Mouse (Mus musculus) E14TG2a.4 (cell line): ENCODE results near the gene Adamtsl1.

Experiments
- H3K27me3 ChIP-seq: 2 replicates; pipeline ENCODE4 v1.6.1; 2014; ENCODE audit warnings: low read length, control low read depth; ENCODE audit not compliant: insufficient read depth
- H3K36me3 ChIP-seq: 2 replicates; pipeline ENCODE4 v1.6.1; 2014; ENCODE audit warnings: low read length, control low read depth; ENCODE audit not compliant: insufficient read depth
- H3K4me1 ChIP-seq: replicated peaks from 2 replicates; pipeline ENCODE4 v1.6.1; 2014; ENCODE audit warnings: low read depth, low read length, control low read depth
- H3K4me3 ChIP-seq: replicated peaks from 2 replicates; pipeline ENCODE4 v1.5.1; 2014; ENCODE audit warnings: mild to moderate bottlenecking, low read length
- H3K9me3 ChIP-seq: 2 replicates; pipeline ENCODE4 v1.6.1; 2014; ENCODE audit warnings: low read length, control low read depth
- CTCF ChIP-seq: conservative IDR thresholded peaks from 2 replicates; pipeline ENCODE4 v1.5.1; 2014; ENCODE audit warnings: low read length
- NANOG ChIP-seq: IDR thresholded peaks from 2 replicates; pipeline ENCODE4 v1.6.1; 2014; ENCODE audit warnings: borderline replicate concordance, low read length, mixed read lengths
- POU5F1 ChIP-seq: IDR thresholded peaks from 2 replicates; pipeline ENCODE4 v1.6.1; 2014; ENCODE audit warnings: low read length, borderline replicate concordance

Gene Adamtsl1

GRCm38 (mm10) chr4:86108325-86108724 lies 594.4 kb downstream of the Adamtsl1 start:
- Histone ChIP-seq H3K36me3 (no peaks in the 10 kb centered on the region), H3K4me1 (no peaks in the 10 kb centered on the region), H3K4me3 (no peak overlapping the region), H3K27me3 (no peaks in the 10 kb centered on the region), H3K9me3 (no peaks in the 10 kb centered on the region)
- TF ChIP-seq NANOG (no peak), POU5F1 (no peak), CTCF (no peak)

- TF ChIP-seq CTCF (no peak), NANOG (no peak), POU5F1 (no peak)
- H3K4me1 ChIP-seq, result no peaks in the 10 kb centered on the region
- no peak overlapping the region for H3K4me3 ChIP-seq
- H3K27me3 ChIP-seq, result no peaks in the 10 kb centered on the region
- peaks cover 9% of the 10 kb centered on the region; the same call in 1 of the 2 replicates for H3K9me3 ChIP-seq
- H3K36me3 ChIP-seq, result no peaks in the 10 kb centered on the region
Measured at GRCm38 (mm10) chr4:86119067-86119466, 605.1 kb downstream of the Adamtsl1 start.

GRCm38 (mm10) chr4:86122431-86122830 lies 608.5 kb downstream of the Adamtsl1 start:
- Histone ChIP-seq H3K4me1 (no peaks in the 10 kb centered on the region), H3K36me3 (no peaks in the 10 kb centered on the region), H3K9me3 (peaks cover 9% of the 10 kb centered on the region; the same call in 1 of the 2 replicates), H3K4me3 (no peak overlapping the region), H3K27me3 (no peaks in the 10 kb centered on the region)
- TF ChIP-seq POU5F1, result no peak
- no peak for TF ChIP-seq NANOG
- no peak for TF ChIP-seq CTCF

- Histone ChIP-seq H3K27me3 (no peaks in the 10 kb centered on the region), H3K9me3 (peaks cover 12% of the 10 kb centered on the region), H3K4me1 (no peaks in the 10 kb centered on the region), H3K4me3 (no peak overlapping the region), H3K36me3 (no peaks in the 10 kb centered on the region)
- TF ChIP-seq CTCF, result no peak
- no peak for TF ChIP-seq NANOG
- TF ChIP-seq POU5F1, result no peak
Measured at GRCm38 (mm10) chr4:86124374-86124773, 610.4 kb downstream of the Adamtsl1 start.

GRCm38 (mm10) chr4:86126636-86127035 lies 612.7 kb downstream of the Adamtsl1 start:
- peaks cover 30% of the 10 kb centered on the region for H3K9me3 ChIP-seq
- no peaks in the 10 kb centered on the region for H3K4me1 ChIP-seq
- H3K27me3 ChIP-seq, result no peaks in the 10 kb centered on the region
- no peak for TF ChIP-seq POU5F1
- TF ChIP-seq NANOG, result no peak
- no peak for TF ChIP-seq CTCF
- H3K4me3 ChIP-seq, result no peak overlapping the region
- no peaks in the 10 kb centered on the region for H3K36me3 ChIP-seq

- no peak overlapping the region for H3K4me3 ChIP-seq
- no peaks in the 10 kb centered on the region for H3K4me1 ChIP-seq
- H3K27me3 ChIP-seq, result no peaks in the 10 kb centered on the region
- H3K36me3 ChIP-seq, result no peaks in the 10 kb centered on the region
- peaks cover 11% of the 10 kb centered on the region for H3K9me3 ChIP-seq
- TF ChIP-seq CTCF, result no peak
- TF ChIP-seq NANOG, result no peak
- no peak for TF ChIP-seq POU5F1
Measured at GRCm38 (mm10) chr4:86158551-86158950, 644.6 kb downstream of the Adamtsl1 start.

- TF ChIP-seq NANOG (no peak), POU5F1 (no peak), CTCF (no peak)
- peaks cover 17% of the 10 kb centered on the region for H3K9me3 ChIP-seq
- no peaks in the 10 kb centered on the region for H3K4me1 ChIP-seq
Measured at GRCm38 (mm10) chr4:86159362-86159761, 645.4 kb downstream of the Adamtsl1 start.

GRCm38 (mm10) chr4:86170763-86171162 lies 656.8 kb downstream of the Adamtsl1 start:
- TF ChIP-seq NANOG (no peak), POU5F1 (no peak), CTCF (no peak)
- no peak overlapping the region for H3K4me3 ChIP-seq
- no peaks in the 10 kb centered on the region for H3K4me1 ChIP-seq
- H3K27me3 ChIP-seq, result no peaks in the 10 kb centered on the region
- peaks cover 1% of the 10 kb centered on the region for H3K36me3 ChIP-seq
- peaks cover 26% of the 10 kb centered on the region for H3K9me3 ChIP-seq

More at GRCm38 (mm10) chr4:86159362-86159761, 645.4 kb downstream of the Adamtsl1 start:
- H3K4me3 ChIP-seq, result no peak overlapping the region
- no peaks in the 10 kb centered on the region for H3K36me3 ChIP-seq
- H3K27me3 ChIP-seq, result no peaks in the 10 kb centered on the region

GRCm38 (mm10) chr4:86171461-86171860 lies 657.5 kb downstream of the Adamtsl1 start:
- Histone ChIP-seq H3K9me3 (peaks cover 23% of the 10 kb centered on the region), H3K4me3 (no peak overlapping the region), H3K36me3 (no peaks in the 10 kb centered on the region)

More at GRCm38 (mm10) chr4:86171461-86171860, 657.5 kb downstream of the Adamtsl1 start:
- Histone ChIP-seq H3K27me3 (no peaks in the 10 kb centered on the region), H3K4me1 (no peaks in the 10 kb centered on the region)
- TF ChIP-seq CTCF, result no peak
- no peak for TF ChIP-seq POU5F1
- no peak for TF ChIP-seq NANOG
